In the genomic region with DNA sequence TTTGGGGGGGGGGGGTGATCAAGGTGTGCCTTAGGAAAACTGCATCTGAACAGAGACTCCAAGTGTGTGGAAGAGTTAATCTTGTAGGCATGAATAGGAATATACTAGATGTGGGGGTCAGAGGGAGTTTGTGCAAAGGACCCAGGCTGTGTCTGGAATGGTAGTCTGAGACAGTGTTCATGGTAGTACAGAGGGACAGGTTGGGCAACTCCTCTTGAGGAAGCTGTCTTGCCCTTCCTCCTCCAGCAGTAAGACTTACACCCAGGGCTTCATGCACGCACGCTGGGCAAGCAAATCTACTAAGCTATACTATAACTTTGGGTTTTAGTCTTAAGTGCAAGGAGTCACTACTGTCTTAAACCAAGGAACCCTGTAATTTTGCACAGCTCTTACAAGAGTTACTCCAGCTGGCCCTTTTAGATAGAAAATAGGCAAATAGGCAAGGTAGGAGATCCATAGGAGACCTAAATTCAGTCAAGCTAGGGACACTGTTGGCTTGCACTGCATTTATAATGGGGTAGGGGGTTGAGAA, we compare ENCODE assay signal across 23 mouse cellular contexts.
DNase-seq lines count a peak whose midpoint lies in the region; ATAC-seq and TF ChIP-seq lines count a peak whose summit lies in the region.
"Had no signal": no experiment of that assay in that cellular context is flagged by ENCODE, and none has a peak within 500 bp of the region (broad histone marks: within the 10 kb centered on the region; RNA-seq: fewer than 3 reads in every experiment).

No protein-coding gene starts in this region.

- no peaks in the 10 kb centered on the region for H3K36me3 ChIP-seq in intestine, embryonic 16.5 days (ENCODE audit: control insufficient read depth, insufficient read depth, low read length)
- no peaks in the 10 kb centered on the region for H3K36me3 ChIP-seq in small intestine, adult 2 months (ENCODE audit: control insufficient read depth, insufficient read depth, low read length)
- H3K36me3 ChIP-seq in hindbrain, embryonic 10.5 days: no peaks in the 10 kb centered on the region
- H3K36me3 ChIP-seq: heart, embryonic 13.5 days; hindbrain, embryonic 13.5 days; limb, embryonic 13.5 days; liver, embryonic 13.5 days; lung, embryonic 15.5 days; midbrain, embryonic 15.5 days; neural tube, embryonic 15.5 days had no signal

- H3K4me2 ChIP-seq in intestine, embryonic 16.5 days (ENCODE audit: low read depth, low read length): peak overlapping the region; percentile 58

- ATAC-seq in intestine, embryonic 16.5 days: no peak

- H3K27ac ChIP-seq in intestine, embryonic 16.5 days (ENCODE audit: low read length): peak overlapping the region; percentile 94; the same call in 1 of the 2 replicates
- peak overlapping the region; percentile 97 for H3K27ac ChIP-seq in small intestine, adult 2 months (ENCODE audit: insufficient read depth, low read depth, low read length)
- H3K27ac ChIP-seq in hindbrain, embryonic 10.5 days: no peak overlapping the region
- H3K27ac ChIP-seq: forebrain, embryonic 13.5 days; heart, embryonic 13.5 days; hindbrain, embryonic 13.5 days; limb, embryonic 13.5 days; liver, embryonic 13.5 days; lung, embryonic 15.5 days; midbrain, embryonic 15.5 days; neural tube, embryonic 15.5 days had no signal

- peak overlapping the region; percentile 74 for H3K9ac ChIP-seq in intestine, embryonic 16.5 days (ENCODE audit: low read depth, low read length)
- H3K9ac ChIP-seq: forebrain, embryonic 13.5 days; liver, embryonic 13.5 days; lung, embryonic 15.5 days had no signal

- 82% methylated on average over 2 of the region's 2 CpGs for WGBS in intestine, embryonic 16.5 days
- WGBS in small intestine, adult 2 months: 26% methylated on average over 2 of the region's 2 CpGs
- WGBS in hindbrain, embryonic 10.5 days: 88% methylated on average over 2 of the region's 2 CpGs

- H3K27me3 ChIP-seq in intestine, embryonic 16.5 days (replicated peaks; ENCODE audit: control insufficient read depth, insufficient read depth, low read length): no peaks in the 10 kb centered on the region; the same call in 1 of the 2 replicates
- H3K27me3 ChIP-seq in small intestine, adult 2 months (ENCODE audit: control insufficient read depth, insufficient read depth, low read length): no peaks in the 10 kb centered on the region
- H3K27me3 ChIP-seq in hindbrain, embryonic 10.5 days (ENCODE audit: insufficient read depth, poor library complexity, severe bottlenecking): peaks cover 22% of the 10 kb centered on the region

- no peaks in the 10 kb centered on the region for H3K9me3 ChIP-seq in intestine, embryonic 16.5 days (ENCODE audit: control insufficient read depth, low read length)
- H3K9me3 ChIP-seq in hindbrain, embryonic 10.5 days: no peaks in the 10 kb centered on the region
- H3K9me3 ChIP-seq: forebrain, embryonic 13.5 days; heart, embryonic 13.5 days; hindbrain, embryonic 13.5 days; limb, embryonic 13.5 days; liver, embryonic 13.5 days; lung, embryonic 15.5 days; midbrain, embryonic 15.5 days; neural tube, embryonic 15.5 days had no signal

- intact Hi-C loops in left cerebral cortex, postnatal 14 days (cut with DNase I): loop anchor here (2.0 to 5.0 kb wide), 2 partner anchors 234 to 270 kb away; no protein-coding TSS in a partner anchor

- no peak for TF ChIP-seq POLR2A in small intestine, adult 2 months (IDR thresholded peaks at IDR 0.05; ENCODE audit: low read depth, low read length)

- peak; percentile 65 for DNase-seq in CD4-positive helper T cell, adult 2 months (ENCODE audit: low read depth, low spot score)
- DNase-seq in CD8-positive naive resting alpha-beta T cell, adult 2 months (ENCODE audit: low read depth in 2 of 2, low spot score in 2 of 2): peak; percentile 32 to 44
- no peak for DNase-seq in hindbrain, embryonic 10.5 days (ENCODE audit: low spot score)
- DNase-seq in natural killer cell, adult 2 months (ENCODE audit: low spot score in 2 of 2): no peak
- no peak for DNase-seq in left cerebral cortex, postnatal 14 days (ENCODE audit: low spot score in 2 of 2)
- no peak for DNase-seq in kidney, adult 11 months
- DNase-seq: adrenal gland, postnatal 10 days; cerebellum, adult 18-20 months; cerebellum, postnatal 36 days; kidney, postnatal 25 days; liver, embryonic 13.5 days; lung, postnatal 36 days; right cerebral cortex, adult 18-20 months had no signal

- no peak for TF ChIP-seq CTCF in small intestine, adult 2 months (IDR thresholded peaks at IDR 0.05; ENCODE audit: extremely low read depth, insufficient read length, insufficient replicate concordance, low read depth, low read length)

- H3K4me3 ChIP-seq in intestine, embryonic 16.5 days (ENCODE audit: low read length): peak overlapping the region; percentile 45
- no peak overlapping the region for H3K4me3 ChIP-seq in small intestine, adult 2 months (ENCODE audit: low read depth, low read length)
- H3K4me3 ChIP-seq in hindbrain, embryonic 10.5 days: no peak overlapping the region
- H3K4me3 ChIP-seq: forebrain, embryonic 13.5 days; liver, embryonic 13.5 days; lung, embryonic 15.5 days; midbrain, embryonic 15.5 days; myocyte had no signal

- peaks cover 13% of the 10 kb centered on the region for H3K4me1 ChIP-seq in intestine, embryonic 16.5 days (ENCODE audit: control insufficient read depth, insufficient read depth, low read length)
- peaks cover 16% of the 10 kb centered on the region; the same call in 1 of the 2 replicates for H3K4me1 ChIP-seq in small intestine, adult 2 months (ENCODE audit: control insufficient read depth, insufficient read depth, insufficient read length, low read length)
- H3K4me1 ChIP-seq in hindbrain, embryonic 10.5 days (replicated peaks): peaks cover 11% of the 10 kb centered on the region
- H3K4me1 ChIP-seq: forebrain, embryonic 13.5 days had no signal

Comparison
In these comparisons a context has a peak if more than half of its experiments do, and no peak if none do; other contexts are left out.
1. DNase-seq: peak in CD4-positive helper T cell, adult 2 months (single experiment) and CD8-positive naive resting alpha-beta T cell, adult 2 months (2 of 2); none in hindbrain, embryonic 10.5 days (single experiment), natural killer cell, adult 2 months (0 of 2), left cerebral cortex, postnatal 14 days (0 of 2) and kidney, adult 11 months (single experiment).